Mouse (Mus musculus): ENCODE data around the gene Gpr35. TPM values are rescaled to one million over a fixed set of nuclear protein-coding genes. Genes with fewer than 3 reads are reported as not detected.
A peak's percentile ranks its signal among the peaks of the same experiment; 100 is the strongest.

Gene Gpr35
- total and polyA plus RNA-seq, 3 experiments: 0.21 to 1.7 (median 0.44) TPM

DNA sequence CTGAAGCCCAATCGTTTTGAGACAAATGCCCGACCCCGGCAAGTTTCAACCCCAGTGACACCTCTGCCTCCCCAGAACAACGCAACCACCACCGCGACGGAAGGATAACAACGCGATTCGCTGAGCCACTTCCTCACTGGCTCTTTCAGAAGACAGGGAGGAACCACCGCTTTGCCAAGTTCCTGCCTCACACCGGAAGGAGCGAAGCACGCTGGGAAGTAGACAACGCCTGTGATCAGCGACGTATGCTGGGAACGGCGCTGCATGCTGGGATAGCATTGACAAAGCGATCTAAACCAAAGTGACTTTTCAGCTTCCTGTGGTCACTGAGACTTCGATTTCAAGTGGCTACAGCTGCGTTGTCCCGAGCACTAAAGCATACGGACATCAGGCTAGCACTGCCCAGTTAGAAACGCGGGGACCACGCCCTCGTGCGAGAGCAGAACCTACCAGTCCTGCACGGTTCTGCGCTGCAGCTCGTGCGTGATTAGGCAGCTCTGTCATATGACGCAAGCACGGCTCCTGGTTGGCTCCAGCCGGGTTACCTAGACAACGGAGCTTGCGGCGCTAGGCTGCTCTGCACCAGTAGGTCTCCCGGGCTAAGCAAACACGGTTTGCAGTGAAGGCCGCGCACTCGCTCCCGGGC is 16.4 kb upstream of the Gpr35 start, which contains the start of gene Capn10 (continued):
- peak; percentile 47 for TF ChIP-seq ETS1 (conservative IDR thresholded peaks at IDR 0.05; ENCODE audit: low read depth, low read length)
- no peak for TF ChIP-seq EP300 (IDR thresholded peaks at IDR 0.05; ENCODE audit: low read length)
- peak; percentile 96 for TF ChIP-seq SIN3A (IDR thresholded peaks at IDR 0.05; ENCODE audit: low read length)
- TF ChIP-seq HCFC1 (IDR thresholded peaks at IDR 0.05; ENCODE audit: low read depth, low read length): peak; percentile 93
- TF ChIP-seq POLR2A (IDR thresholded peaks at IDR 0.05; ENCODE audit: low read depth, low read length): peak; percentile 94
- TF ChIP-seq MXI1 (IDR thresholded peaks at IDR 0.05; ENCODE audit: low read depth, low read length): peak; percentile 96
- no peak for TF ChIP-seq UBTF (IDR thresholded peaks at IDR 0.05; ENCODE audit: low read depth, low read length)
- TF ChIP-seq NELFE (IDR thresholded peaks at IDR 0.05; ENCODE audit: low read depth, low read length): peak; percentile 73
- no peak for TF ChIP-seq CTCF (conservative IDR thresholded peaks at IDR 0.05 in 1 of 2, IDR thresholded peaks at IDR 0.05 in 1 of 2; ENCODE audit: low read depth in 2 of 2, low read length in 2 of 2)
- peak; percentile 82; the same call in 1 of the 2 replicates for TF ChIP-seq POLR2AphosphoS2 (IDR thresholded peaks at IDR 0.05; ENCODE audit: low read depth, low read length)
- no peak for TF ChIP-seq E2F4 (IDR thresholded peaks at IDR 0.05; ENCODE audit: insufficient replicate concordance, low read depth, low read length)
- no peak for TF ChIP-seq SMC3 (IDR thresholded peaks at IDR 0.05; ENCODE audit: low read depth, low read length)
- peak; percentile 62; the same call in 1 of the 2 replicates for TF ChIP-seq IRF4 (IDR thresholded peaks at IDR 0.05; ENCODE audit: low read depth, low read length)
- no peak for TF ChIP-seq PAX5 (IDR thresholded peaks at IDR 0.05; ENCODE audit: low read length)
- TF ChIP-seq GABPA (IDR thresholded peaks at IDR 0.05; ENCODE audit: insufficient replicate concordance, low read depth, low read length): no peak
- peak; percentile 60; the same call in 1 of the 2 replicates for TF ChIP-seq NRF1 (IDR thresholded peaks at IDR 0.05; ENCODE audit: low read depth, low read length)
- peak; percentile 91 for TF ChIP-seq BHLHE40 (IDR thresholded peaks at IDR 0.05; ENCODE audit: low read depth, low read length)
- no peak; the same call in 1 of the 2 replicates for TF ChIP-seq JUN (IDR thresholded peaks at IDR 0.05; ENCODE audit: insufficient read depth, low read depth, low read length)

DNA sequence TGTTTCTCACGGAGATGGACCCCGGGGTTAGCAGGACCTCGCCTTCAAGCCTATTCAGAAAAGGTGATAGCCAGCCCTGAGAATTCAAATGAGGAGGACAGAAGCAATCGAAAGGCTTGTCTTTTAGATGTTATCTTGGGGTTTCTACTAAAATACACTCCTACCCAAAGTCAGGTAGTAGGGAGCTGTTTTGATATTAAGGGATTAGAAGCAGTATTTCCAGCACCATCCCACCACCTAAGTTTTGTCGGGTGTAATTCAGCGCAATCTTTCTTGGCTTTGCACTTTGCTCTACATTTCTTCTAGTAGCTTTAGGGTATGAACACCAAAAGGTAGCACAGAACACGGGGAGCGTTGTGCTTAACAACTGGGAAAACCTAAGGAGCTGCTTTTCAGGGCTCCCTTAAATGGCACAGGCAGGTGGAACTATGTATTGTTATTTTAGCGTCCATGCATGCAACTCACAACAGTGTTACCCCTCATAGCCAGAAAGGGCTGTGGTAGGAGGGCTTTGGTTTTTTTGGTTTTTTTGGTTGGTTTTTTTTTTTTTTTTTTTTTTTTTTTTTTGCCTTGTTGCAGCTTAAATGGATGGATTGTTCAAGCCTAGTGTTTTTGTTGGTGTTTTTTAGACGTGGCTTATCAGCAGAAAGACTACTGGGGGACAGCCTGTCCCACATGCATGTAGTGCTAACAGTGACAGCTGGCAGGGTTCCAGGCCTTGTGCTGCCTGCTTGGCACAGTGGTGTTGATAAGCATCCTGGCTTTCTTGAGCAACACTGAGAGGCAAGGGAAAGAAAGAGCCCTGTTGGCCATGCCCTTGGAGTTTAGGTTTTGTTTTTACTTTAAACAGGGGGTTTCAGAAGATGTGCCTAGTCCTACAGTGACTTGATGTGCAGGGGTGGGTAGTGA is 15.4 kb upstream of the Gpr35 start:
- Histone ChIP-seq H3K9me3 (replicated peaks; ENCODE audit: low read length) (no peaks in the 10 kb centered on the region), H3K4me3 (replicated peaks in 1 of 3; ENCODE audit: low read depth in 2 of 3, low read length in 2 of 3, poor library complexity in 1 of 3) (peak overlapping the region; percentile 63 to 85 (median 79)), H3K27ac (ENCODE audit: insufficient read depth, low read depth) (peak overlapping the region; percentile 93; the same call in 1 of the 2 replicates), H3K9ac (ENCODE audit: insufficient read depth, low read depth) (peak overlapping the region; percentile 77), H3K4me2 (ENCODE audit: insufficient read depth, low read depth, poor library complexity, severe bottlenecking) (peak overlapping the region; percentile 94), H3K27me3 (replicated peaks) (peaks cover 1% of the 10 kb centered on the region), H3K4me1 (ENCODE audit: control insufficient read depth in 1 of 2, insufficient read depth in 2 of 2) (peaks cover 9 to 25% of the 10 kb centered on the region in 2 experiments), H3K79me2 (replicated peaks; ENCODE audit: control insufficient read depth, extremely low read depth, insufficient read depth, poor library complexity, severe bottlenecking) (peaks cover 4% of the 10 kb centered on the region), H3K36me3 (replicated peaks in 1 of 2; ENCODE audit: control insufficient read depth in 1 of 2, insufficient read depth in 1 of 2, low read length in 1 of 2) (peaks cover 22 to 33% of the 10 kb centered on the region in 2 experiments)
- TF ChIP-seq JUND (conservative IDR thresholded peaks at IDR 0.05; ENCODE audit: low read depth, low read length) (no peak), ZNF384 (IDR thresholded peaks at IDR 0.05; ENCODE audit: low read depth, low read length) (peak; percentile 51)
- no peak for DNase-seq (ENCODE audit: extremely low read depth)
- dilution Hi-C loops (cut with MboI; ENCODE audit: extremely low pct_ligation_motif_present, extremely low pct_unique_long_range_greater_than_20kb, low sequenced_read_pairs) (no loop called here), in situ Hi-C loops (cut with MboI; ENCODE audit: low pct_ligation_motif_present, low pct_unique_long_range_greater_than_20kb, low sequenced_read_pairs) (no loop called here)

Measured in CH12.LX (cell line).